Mouse (Mus musculus) limb, embryonic 11.5 days (tissue): ENCODE results near the gene Igsf8. TPM values are rescaled to one million over a fixed set of nuclear protein-coding genes. Genes with fewer than 3 reads are reported as not detected.

Source experiments
- ATAC-seq: fragments of 200-750 bp; cut with Nextera tagmentation; 2 replicates; pipeline ENCODE4 v1.8.0; 2017; ENCODE audit warnings: low read depth; ENCODE audit not compliant: insufficient number of reproducible peaks, low FRiP score, low TSS enrichment
- DNase-seq: peaks from one replicate; pipeline ENCODE4 v3.0.0-alpha.2; 2015; ENCODE audit warnings: low spot score
- H3K27ac ChIP-seq: fragments of 300-500 bp; sonication (generic); replicated peaks from 2 replicates; pipeline ENCODE4 v1.5.1; 2014; ENCODE audit warnings: low read depth, mild to moderate bottlenecking, low read length
- H3K27me3 ChIP-seq: fragments of 300-500 bp; sonication (generic); 2 replicates; pipeline ENCODE4 v1.6.1; 2014; ENCODE audit warnings: mild to moderate bottlenecking, low read length, mixed read lengths; ENCODE audit not compliant: control insufficient read depth, insufficient read depth
- H3K36me3 ChIP-seq: fragments of 300-500 bp; sonication (generic); 2 replicates; pipeline ENCODE4 v1.6.1; 2014; ENCODE audit warnings: mild to moderate bottlenecking, low read length, moderate library complexity, mixed read lengths; ENCODE audit not compliant: control insufficient read depth, insufficient read depth
- H3K4me1 ChIP-seq: fragments of 300-500 bp; sonication (generic); 2 replicates; pipeline ENCODE4 v1.6.1; 2014; ENCODE audit warnings: low read length, mixed read lengths; ENCODE audit not compliant: control insufficient read depth, insufficient read depth
- H3K4me2 ChIP-seq: fragments of 300-500 bp; sonication (generic); 2 replicates; pipeline ENCODE4 v1.6.1; 2014; ENCODE audit warnings: low read depth, mild to moderate bottlenecking, moderate library complexity; ENCODE audit not compliant: severe bottlenecking
- H3K4me3 ChIP-seq: fragments of 300-500 bp; sonication (generic); 2 replicates; pipeline ENCODE4 v1.5.1; 2014; ENCODE audit warnings: low read depth, low read length
- H3K9ac ChIP-seq: fragments of 300-500 bp; sonication (generic); 2 replicates; pipeline ENCODE4 v1.6.1; 2014; ENCODE audit warnings: mild to moderate bottlenecking, low read length
- H3K9me3 ChIP-seq: fragments of 300-500 bp; sonication (generic); 2 replicates; pipeline ENCODE4 v1.6.1; 2016; ENCODE audit warnings: low read length; ENCODE audit not compliant: control insufficient read depth
- WGBS: fragments of 180-500 bp; shearing (Covaris S2); extraction: QIAGEN DNeasy Blood & Tissue Kit; methylation state at CpG from one replicate; pipeline ENCODE4 v1.1.7; 2014; 5-methylcytosine and 5-hydroxymethylcytosine counted together
- polyA plus RNA-seq: library from polyadenylated mRNA; unstranded; fragments of >200 nt; fragmentation: Nextera tagmentation; extraction: Ambion mirVana; gene quantifications from 2 replicates; pipeline ENCODE4 v1.2.1, GENCODE M21; 2014

Gene Igsf8
- polyA plus RNA-seq, 1 experiment from 2014 or later, result 35.4 TPM

- peak; percentile 70; the same call in 1 of the 2 replicates for ATAC-seq
- Histone ChIP-seq H3K9me3 (no peaks in the 10 kb centered on the region), H3K36me3 (no peaks in the 10 kb centered on the region), H3K27ac (no peak overlapping the region), H3K4me3 (no peak overlapping the region), H3K4me2 (no peak overlapping the region), H3K4me1 (no peaks in the 10 kb centered on the region), H3K9ac (no peak overlapping the region), H3K27me3 (peaks cover 12% of the 10 kb centered on the region; the same call in 1 of the 2 replicates)
- WGBS, result 59% methylated on average over 2 of the region's 2 CpGs
- peak; percentile 64 for DNase-seq
Measured at GRCm38 (mm10) chr1:172247679-172248078, 13.8 kb upstream of the Igsf8 start.

- Histone ChIP-seq H3K9me3 (no peaks in the 10 kb centered on the region), H3K4me1 (no peaks in the 10 kb centered on the region), H3K27me3 (no peaks in the 10 kb centered on the region), H3K4me2 (no peak within 1 kb of the TSS), H3K36me3 (no peaks in the 10 kb centered on the region), H3K4me3 (no peak within 1 kb of the TSS), H3K9ac (no peak within 1 kb of the TSS), H3K27ac (no peak within 1 kb of the TSS)
- ATAC-seq (no peak), DNase-seq (no peak)
- 91% methylated on average over 6 of the region's 6 CpGs for WGBS
Measured at GRCm38 (mm10) chr1:172258314-172258713, 3.1 kb upstream of the Igsf8 start, which contains the start of gene Atp1a4. Atp1a4 (minus strand) TSS chr1:172258414.

GRCm38 (mm10) chr1:172271208-172271607, 9.8 kb downstream of the Igsf8 start:
- ATAC-seq (no peak), DNase-seq (no peak)
- Histone ChIP-seq H3K4me2 (no peak overlapping the region), H3K4me3 (no peak overlapping the region), H3K4me1 (no peaks in the 10 kb centered on the region), H3K9ac (no peak overlapping the region), H3K27me3 (no peaks in the 10 kb centered on the region), H3K27ac (no peak overlapping the region), H3K9me3 (no peaks in the 10 kb centered on the region), H3K36me3 (no peaks in the 10 kb centered on the region)
- WGBS, result 94% methylated on average over 3 of the region's 3 CpGs

GRCm38 (mm10) chr1:172271765-172272164, 10.3 kb downstream of the Igsf8 start:
- Histone ChIP-seq H3K4me2 (no peak overlapping the region), H3K4me1 (no peaks in the 10 kb centered on the region), H3K27ac (no peak overlapping the region), H3K9me3 (no peaks in the 10 kb centered on the region), H3K9ac (no peak overlapping the region), H3K36me3 (no peaks in the 10 kb centered on the region), H3K4me3 (no peak overlapping the region), H3K27me3 (no peaks in the 10 kb centered on the region)
- DNase-seq (no peak), ATAC-seq (no peak)
- WGBS, result 80% methylated on average over 10 of the region's 10 CpGs

GRCm38 (mm10) chr1:172273386-172273785, 11.9 kb downstream of the Igsf8 start:
- no peaks in the 10 kb centered on the region for H3K36me3 ChIP-seq
- no peak for DNase-seq
- H3K27ac ChIP-seq, result no peak overlapping the region
- H3K9ac ChIP-seq, result no peak overlapping the region
- no peak overlapping the region for H3K4me2 ChIP-seq
- ATAC-seq, result no peak
- WGBS, result 89% methylated on average over 6 of the region's 6 CpGs
- H3K4me3 ChIP-seq, result no peak overlapping the region
- H3K4me1 ChIP-seq, result no peaks in the 10 kb centered on the region
- H3K27me3 ChIP-seq, result no peaks in the 10 kb centered on the region
- H3K9me3 ChIP-seq, result no peaks in the 10 kb centered on the region

GRCm38 (mm10) chr1:172274116-172274515, 12.7 kb downstream of the Igsf8 start:
- no peaks in the 10 kb centered on the region for H3K27me3 ChIP-seq
- ATAC-seq (no peak), DNase-seq (no peak)
- no peak overlapping the region for H3K4me2 ChIP-seq
- no peak overlapping the region for H3K9ac ChIP-seq
- H3K9me3 ChIP-seq, result no peaks in the 10 kb centered on the region
- H3K4me3 ChIP-seq, result no peak overlapping the region
- H3K27ac ChIP-seq, result no peak overlapping the region
- no peaks in the 10 kb centered on the region for H3K4me1 ChIP-seq
- H3K36me3 ChIP-seq, result no peaks in the 10 kb centered on the region
- WGBS, result 62% methylated on average over 5 of the region's 5 CpGs

GRCm38 (mm10) chr1:172274547-172274946, 13.1 kb downstream of the Igsf8 start:
- no peak for ATAC-seq
- WGBS, result 78% methylated on average over 5 of the region's 5 CpGs
- Histone ChIP-seq H3K4me1 (no peaks in the 10 kb centered on the region), H3K9me3 (no peaks in the 10 kb centered on the region), H3K4me3 (no peak overlapping the region), H3K27ac (no peak overlapping the region), H3K36me3 (no peaks in the 10 kb centered on the region), H3K4me2 (no peak overlapping the region), H3K27me3 (no peaks in the 10 kb centered on the region), H3K9ac (no peak overlapping the region)
- DNase-seq, result no peak

- Histone ChIP-seq H3K9me3 (no peaks in the 10 kb centered on the region), H3K36me3 (no peaks in the 10 kb centered on the region), H3K4me3 (no peak overlapping the region), H3K9ac (no peak overlapping the region), H3K4me2 (no peak overlapping the region), H3K4me1 (no peaks in the 10 kb centered on the region), H3K27ac (no peak overlapping the region), H3K27me3 (no peaks in the 10 kb centered on the region)
- no peak for DNase-seq
- ATAC-seq, result no peak
- WGBS, result 80% methylated on average over 3 of the region's 3 CpGs
Measured at GRCm38 (mm10) chr1:172277172-172277571, 15.7 kb downstream of the Igsf8 start.

GRCm38 (mm10) chr1:172278328-172278727, 16.9 kb downstream of the Igsf8 start:
- H3K9ac ChIP-seq, result no peak overlapping the region
- 92% methylated on average over 13 of the region's 13 CpGs for whole genome bisulfite sequencing
- no peaks in the 10 kb centered on the region for H3K4me1 ChIP-seq
- H3K27me3 ChIP-seq, result no peaks in the 10 kb centered on the region
- no peak for DNase-seq
- no peak for ATAC-seq
- H3K4me2 ChIP-seq, result no peak overlapping the region
- H3K9me3 ChIP-seq, result no peaks in the 10 kb centered on the region
- no peak overlapping the region for H3K27ac ChIP-seq
- no peaks in the 10 kb centered on the region for H3K36me3 ChIP-seq
- H3K4me3 ChIP-seq, result no peak overlapping the region
